Mouse (Mus musculus): ENCODE results near the gene Gm10273.

- no peak for TF ChIP-seq PAX5 (IDR thresholded peaks at IDR 0.05; ENCODE audit: low read length)
- no peak for TF ChIP-seq CTCF (conservative IDR thresholded peaks at IDR 0.05 in 1 of 2, IDR thresholded peaks at IDR 0.05 in 1 of 2; ENCODE audit: low read depth in 2 of 2, low read length in 2 of 2)
- TF ChIP-seq ETS1 (conservative IDR thresholded peaks at IDR 0.05; ENCODE audit: low read depth, low read length) = no peak
- TF ChIP-seq MXI1 (IDR thresholded peaks at IDR 0.05; ENCODE audit: low read depth, low read length) = no peak
- TF ChIP-seq RCOR1 (conservative IDR thresholded peaks at IDR 0.05; ENCODE audit: low read depth, low read length) = no peak
- TF ChIP-seq ZNF384 (IDR thresholded peaks at IDR 0.05; ENCODE audit: low read depth, low read length) = no peak
Observed at GRCm38 (mm10) chr10:59386951-59387350, 8.5 kb upstream of the Gm10273 start.

All from CH12.LX (cell line).